In the genomic region with DNA sequence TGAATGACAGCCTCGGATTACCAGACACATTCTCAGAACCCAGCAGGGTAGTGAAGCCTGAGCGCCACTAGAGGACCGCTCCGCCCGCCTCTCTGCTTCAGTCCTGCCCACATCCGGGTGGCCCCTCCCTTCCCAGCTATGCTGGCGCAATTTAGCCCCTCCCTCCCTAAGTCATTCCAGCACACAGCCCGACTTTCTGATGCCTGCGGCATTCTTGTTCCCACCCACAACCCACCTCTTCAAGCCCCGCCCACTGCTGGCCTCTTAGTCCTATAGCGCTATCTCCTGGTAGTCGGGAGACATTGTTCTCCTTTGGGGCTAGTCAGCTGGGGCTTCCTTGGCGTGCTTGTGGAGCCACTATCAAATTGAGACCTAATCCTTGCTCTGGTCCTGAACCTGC, we compare ENCODE assay signal across 8 mouse cellular contexts. TPM values are rescaled to one million over a fixed set of nuclear protein-coding genes. Genes with fewer than 3 reads are reported as not detected.
DNase-seq lines count a peak whose midpoint lies in the region; ATAC-seq lines count a peak whose summit lies in the region.

No protein-coding gene starts in this region.

- ATAC-seq in megakaryocyte-erythroid progenitor cell, adult 5-6 weeks (replicated peaks; ENCODE audit: low FRiP score, low TSS enrichment, poor library complexity, severe bottlenecking), result peak; percentile 96

- peak; percentile 98 for DNase-seq in adipocyte (ENCODE audit: low spot score)
- peak; percentile 97 for DNase-seq in embryo, embryonic 10 days (ENCODE audit: low spot score)
- DNase-seq in gastrocnemius, postnatal 10 days, result peak; percentile 88
- DNase-seq in induced T-regulatory cell, adult 2 months (ENCODE audit: low read depth), result peak; percentile 97
- peak; percentile 92 to 93 for DNase-seq in left cerebral cortex, adult 9 months (ENCODE audit: low spot score in 2 of 2)
- peak; percentile 91 for DNase-seq in right cerebral cortex, postnatal 25 days
- DNase-seq in urinary bladder, postnatal 4 days (ENCODE audit: low spot score in 2 of 2), result peak; percentile 92

RNA-seq across cellular contexts. Expression of a gene that starts 11.0 kb away (rescaled TPM):
- under 1 TPM; 0.47 to 0.54 TPM for total RNA-seq in gastrocnemius, postnatal 10 days (2021)
- total RNA-seq in megakaryocyte-erythroid progenitor cell, adult 5-6 weeks (2014; fragmentation: Nextera tagmentation), result 5.5 and 7.4 TPM in 2 replicates
- total RNA-seq in megakaryocyte-erythroid progenitor cell, adult 5-6 weeks (2017), result 2.3 and 2.9 TPM in 2 replicates

Comparison
In these comparisons a context has a peak if more than half of its experiments do, and no peak if none do; other contexts are left out.
1. Peak in every context shown above with its lines: DNase-seq and ATAC-seq.